Mouse (Mus musculus): ENCODE measurements around the gene Wbp2.
"Not testable (repeated sequence)": the region's sequence is repeated elsewhere in the genome, so short reads cannot be mapped to it uniquely, and the experiment has no call there.

Wbp2 gene

GRCm38 (mm10) chr11:116086258-116087193 lies at the start of gene Wbp2:
TSS of gene Wbp2 (minus strand) at chr11:116086995.
- DNase-seq (ENCODE audit: low spot score in 2 of 2), result peak; percentile 97

GRCm38 (mm10) chr11:116134171-116134570 lies 47.4 kb upstream of the Wbp2 start:
- DNase-seq (ENCODE audit: low spot score in 2 of 2), result no peak

- no peak for DNase-seq (ENCODE audit: low spot score in 2 of 2)
Observed at GRCm38 (mm10) chr11:116133497-116133896, 46.7 kb upstream of the Wbp2 start.

DNA sequence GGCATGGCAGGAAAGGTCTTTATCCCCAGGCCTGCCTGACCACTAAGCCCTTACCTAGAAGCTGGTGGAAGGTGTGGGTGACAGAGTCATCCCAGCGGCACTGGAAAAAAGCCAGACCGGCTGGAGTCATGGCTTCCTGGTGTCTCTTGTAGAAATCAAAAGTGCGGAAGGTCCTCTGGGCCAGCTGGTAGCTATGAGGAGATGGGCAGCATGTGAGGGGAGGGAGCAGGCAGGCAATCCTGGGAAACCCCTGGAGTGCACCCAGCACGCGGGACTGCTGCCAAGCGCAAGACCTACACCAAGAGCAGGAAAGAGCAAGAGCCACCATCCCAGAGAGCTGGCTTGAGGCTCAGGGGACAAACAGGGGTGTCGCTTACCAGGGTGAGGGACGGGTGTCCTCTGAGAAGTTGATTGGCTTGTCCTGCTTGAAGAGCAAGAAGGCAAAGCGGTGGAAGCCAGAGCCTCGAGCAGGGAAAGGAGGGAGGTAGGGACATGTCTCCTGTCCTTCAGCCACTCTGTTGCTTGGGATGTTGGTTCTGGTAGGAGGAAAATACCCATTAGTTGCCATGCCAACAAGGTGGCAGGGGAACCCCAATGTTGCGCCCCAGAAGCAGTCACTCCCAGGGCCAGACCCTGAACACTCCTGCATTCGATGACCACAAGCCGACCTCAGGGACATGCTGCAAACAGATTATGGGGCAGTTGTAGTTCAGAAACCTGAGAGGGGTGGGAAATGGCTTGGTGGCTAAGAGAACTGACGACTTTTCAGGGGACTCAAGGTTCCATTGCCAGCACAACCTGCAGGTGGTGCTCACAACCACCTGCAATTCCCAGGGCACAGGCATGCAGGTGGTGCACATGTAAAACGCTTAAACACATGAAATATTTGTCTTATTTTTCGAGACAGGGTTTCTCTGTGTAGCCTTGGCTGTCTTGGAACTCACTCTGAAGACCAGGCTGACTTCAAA lies 45.9 kb upstream of the Wbp2 start:
- no peak for DNase-seq (ENCODE audit: low spot score in 2 of 2)

GRCm38 (mm10) chr11:116131349-116132170 lies 44.8 kb upstream of the Wbp2 start:
- no peak for DNase-seq (ENCODE audit: low spot score in 2 of 2)

DNA sequence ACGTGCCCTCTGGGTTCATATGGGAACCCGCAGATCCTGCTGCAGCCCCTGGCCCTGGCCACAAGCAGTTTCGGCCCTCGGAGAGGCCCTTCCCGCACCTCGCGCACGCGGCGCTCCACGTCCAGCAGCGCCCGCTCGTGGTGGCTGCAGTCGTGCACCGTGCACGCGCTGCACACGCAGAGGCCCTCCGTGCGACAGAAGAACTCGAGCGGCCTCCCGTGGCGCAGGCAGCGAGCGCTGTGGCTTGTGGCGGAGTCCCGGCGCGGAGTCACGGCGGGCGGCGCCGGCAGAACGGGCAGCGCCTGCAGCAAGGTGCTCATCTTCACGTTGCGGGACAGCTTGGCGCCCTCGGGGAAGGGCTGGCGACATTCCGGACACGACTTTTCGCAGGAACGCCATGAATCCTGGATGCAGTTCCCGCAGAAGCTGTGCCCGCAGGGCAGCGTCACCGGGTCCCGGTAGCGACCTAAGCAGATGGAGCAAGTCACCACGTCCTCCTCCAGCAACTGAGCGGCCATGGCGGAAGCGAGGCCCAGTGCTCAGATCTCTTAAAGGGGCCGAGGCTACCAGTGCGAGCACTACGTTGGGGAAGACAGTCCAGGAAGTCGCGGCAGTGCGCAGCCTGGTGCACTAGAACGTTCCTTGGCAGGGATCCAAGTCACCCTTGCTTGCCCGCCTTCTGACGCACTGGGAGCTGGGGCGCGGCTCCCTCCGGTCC lies 43.9 kb upstream of the Wbp2 start, which contains the start of gene Trim65:
Gene Trim65, minus strand, starts transcription at position 641 of the 718 bp plus-strand sequence.
- peak; percentile 82 to 89 for DNase-seq (ENCODE audit: low spot score in 2 of 2)

GRCm38 (mm10) chr11:116129993-116130487 lies 43.2 kb upstream of the Wbp2 start:
- DNase-seq (ENCODE audit: low spot score in 2 of 2), result no peak

DNA sequence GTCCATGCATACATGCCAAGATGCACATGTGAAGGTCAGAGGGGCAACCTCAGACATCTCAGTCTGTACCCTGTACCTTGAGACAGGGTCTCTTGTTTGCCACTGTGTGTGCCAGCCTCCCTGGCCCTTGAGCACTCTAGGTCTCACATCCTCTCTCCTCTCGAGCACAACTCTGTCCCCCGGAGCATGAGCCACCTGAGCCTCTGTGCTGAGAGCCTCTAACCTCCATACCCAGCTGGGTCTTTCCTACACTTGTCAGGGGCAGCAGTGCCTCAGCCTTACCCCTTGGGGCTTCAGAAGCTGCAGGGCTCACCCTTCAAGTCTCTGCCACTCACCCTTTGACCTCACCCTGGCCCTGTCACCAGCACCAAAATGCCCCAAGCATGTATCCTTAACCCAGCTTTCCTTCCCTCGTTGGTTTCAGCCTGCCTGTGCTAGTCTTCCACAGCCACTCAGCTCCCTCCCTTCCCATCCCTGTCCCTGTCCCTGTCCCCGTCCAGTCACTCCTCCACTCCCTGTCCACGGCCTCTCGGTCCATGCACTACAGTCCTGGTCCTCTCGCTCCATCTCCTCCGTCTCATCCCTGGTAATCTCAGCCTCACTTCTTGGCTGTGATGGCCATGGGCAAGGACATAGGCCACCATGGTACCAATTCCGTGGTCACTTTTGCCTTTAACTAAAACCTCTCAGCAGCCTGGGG lies 42.4 kb upstream of the Wbp2 start:
- DNase-seq (ENCODE audit: low spot score in 2 of 2), result no peak

DNA sequence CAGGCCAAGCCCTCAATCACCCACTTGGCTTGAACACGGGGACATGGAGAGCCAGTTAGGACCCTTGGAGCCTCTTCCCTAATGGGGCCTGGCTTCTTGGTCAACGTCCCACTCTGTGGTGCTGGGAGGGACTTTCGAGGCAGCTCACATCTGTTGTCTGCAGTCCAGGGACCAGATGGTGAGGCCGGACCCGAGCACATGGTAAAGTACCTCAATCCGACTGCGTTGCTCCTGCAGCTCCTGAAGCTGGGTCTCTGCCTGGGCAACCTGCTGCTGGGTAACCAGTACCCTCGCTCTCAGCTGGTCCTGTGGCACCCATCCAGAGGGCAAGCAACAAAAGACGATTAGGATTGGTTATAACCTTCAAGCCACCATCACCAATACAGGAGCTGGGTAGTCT lies 41.2 kb upstream of the Wbp2 start:
- DNase-seq (ENCODE audit: low spot score in 2 of 2), result peak in 1 of 2 experiments; percentile 53

DNA sequence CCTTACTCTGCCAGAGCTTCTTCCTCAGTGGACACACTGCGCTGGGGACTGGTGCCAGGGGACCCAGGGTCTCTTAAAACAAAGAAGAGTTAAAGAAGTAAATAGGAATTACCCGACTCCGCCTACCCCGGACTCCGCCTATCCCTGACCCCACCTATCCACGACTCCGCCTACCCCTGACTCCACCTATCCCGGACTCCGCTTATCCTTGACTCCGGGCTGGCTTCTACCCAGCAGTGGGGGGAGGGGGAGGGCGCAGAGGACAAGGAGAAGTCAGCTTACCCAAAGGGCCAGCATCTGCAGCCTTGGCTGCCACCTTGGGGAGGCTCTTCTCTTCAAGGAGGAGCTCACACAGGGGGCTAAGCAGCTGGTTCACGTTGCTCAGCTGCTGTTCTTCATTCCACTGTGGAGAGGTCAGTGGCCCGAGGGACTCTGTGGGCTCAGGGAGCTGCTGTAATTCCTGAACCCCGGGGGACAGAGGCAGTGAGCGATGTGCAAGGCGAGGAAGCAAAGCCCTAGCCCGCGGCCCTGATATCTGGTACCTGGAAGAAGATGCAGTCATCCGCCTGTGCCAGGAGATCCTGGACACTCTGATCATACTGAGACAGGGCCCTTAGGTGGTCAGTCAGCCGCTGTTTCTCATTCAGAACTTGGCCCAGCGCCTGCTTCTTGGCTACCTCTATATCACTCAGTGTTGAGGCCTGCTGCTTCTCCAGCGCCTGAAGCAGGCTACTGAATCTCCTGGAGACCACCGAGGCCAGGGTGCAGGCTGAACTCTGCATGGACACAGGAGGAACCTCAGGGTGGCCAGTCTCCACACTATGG lies 40.6 kb upstream of the Wbp2 start, which contains the start of gene Trim47:
Gene Trim47, minus strand, starts transcription at position 55 of the 825 bp plus-strand sequence.
- peak; percentile 91 for DNase-seq (ENCODE audit: low spot score in 2 of 2)

GRCm38 (mm10) chr11:116126261-116126660 lies 39.5 kb upstream of the Wbp2 start:
- DNase-seq (ENCODE audit: low spot score in 2 of 2), result no peak

- DNase-seq (ENCODE audit: low spot score in 2 of 2), result not testable (repeated sequence)
Observed at GRCm38 (mm10) chr11:116121731-116122245, 35.0 kb upstream of the Wbp2 start.

DNA sequence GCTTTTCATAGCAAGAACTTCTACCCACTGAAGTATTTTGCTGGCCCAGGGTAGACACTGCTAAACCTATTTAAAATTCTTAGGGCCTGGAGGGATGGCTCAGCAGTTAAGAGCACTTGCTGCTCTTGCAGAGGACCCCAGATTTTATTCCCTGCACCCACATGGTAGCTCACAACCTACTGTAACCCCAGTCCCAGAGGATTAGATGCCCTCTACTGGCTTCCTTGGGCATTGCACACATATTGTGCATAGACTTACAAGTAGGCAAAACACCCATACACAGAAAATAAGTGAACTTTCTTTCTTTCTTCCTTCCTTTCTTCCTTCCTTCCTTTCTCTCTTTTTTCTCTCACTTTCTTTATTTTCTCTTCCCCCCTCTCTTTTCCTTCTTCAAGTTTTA lies 31.0 kb upstream of the Wbp2 start:
- DNase-seq (ENCODE audit: low spot score in 2 of 2), result no peak

- no peak for DNase-seq (ENCODE audit: low spot score in 2 of 2)
Observed at GRCm38 (mm10) chr11:116117241-116117640, 30.4 kb upstream of the Wbp2 start.

DNA sequence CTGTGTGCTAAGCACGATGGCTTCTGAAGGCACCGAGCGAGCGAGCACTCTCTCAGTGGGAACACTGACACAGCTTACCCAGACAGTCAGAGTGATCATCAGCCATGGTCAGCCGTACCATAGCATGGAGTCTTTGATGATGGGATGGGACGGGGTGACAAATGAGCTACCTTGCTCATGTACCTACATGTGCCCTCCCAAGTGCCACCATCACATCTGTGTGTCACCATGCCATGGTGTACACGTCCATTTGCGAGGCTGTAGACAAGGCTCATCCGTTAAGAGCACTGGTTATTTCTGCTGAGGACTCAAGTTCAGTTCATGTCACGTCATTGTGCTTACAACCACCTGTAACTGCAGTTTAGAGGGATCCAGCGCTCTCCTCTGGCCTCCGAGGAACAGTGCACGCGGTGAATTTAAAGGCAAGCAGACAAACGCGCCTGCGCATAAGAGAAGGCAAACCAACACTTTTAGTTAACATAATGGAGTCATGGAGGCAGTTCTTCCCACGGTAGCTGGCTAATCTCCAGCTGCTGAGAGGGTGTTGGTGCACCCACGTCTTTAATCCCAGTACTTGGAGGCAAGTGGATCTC lies 24.9 kb upstream of the Wbp2 start:
- no peak for DNase-seq (ENCODE audit: low spot score in 2 of 2)

DNA sequence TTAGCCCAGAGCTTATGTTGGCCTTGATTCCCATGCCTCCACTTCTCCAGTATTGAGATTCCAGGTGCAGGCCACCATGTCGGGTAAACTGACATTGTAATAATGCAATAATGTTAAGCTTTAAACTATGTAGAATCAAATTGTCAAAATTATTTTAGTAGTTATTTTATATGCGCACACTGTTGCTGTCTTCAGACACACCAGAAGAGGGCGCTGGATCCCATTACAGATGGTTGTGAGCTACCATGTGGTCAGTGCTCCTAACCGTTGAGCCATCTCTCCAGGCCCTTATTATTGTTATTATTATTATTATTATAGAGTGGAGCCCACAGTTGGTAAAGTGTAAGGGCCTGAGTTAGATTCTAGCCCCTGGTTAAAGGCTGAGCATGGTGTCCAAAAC lies 24.3 kb upstream of the Wbp2 start:
- no peak for DNase-seq (ENCODE audit: low spot score in 2 of 2)

GRCm38 (mm10) chr11:116110540-116110939 lies 23.7 kb upstream of the Wbp2 start:
- DNase-seq (ENCODE audit: low spot score in 2 of 2), result no peak

DNA sequence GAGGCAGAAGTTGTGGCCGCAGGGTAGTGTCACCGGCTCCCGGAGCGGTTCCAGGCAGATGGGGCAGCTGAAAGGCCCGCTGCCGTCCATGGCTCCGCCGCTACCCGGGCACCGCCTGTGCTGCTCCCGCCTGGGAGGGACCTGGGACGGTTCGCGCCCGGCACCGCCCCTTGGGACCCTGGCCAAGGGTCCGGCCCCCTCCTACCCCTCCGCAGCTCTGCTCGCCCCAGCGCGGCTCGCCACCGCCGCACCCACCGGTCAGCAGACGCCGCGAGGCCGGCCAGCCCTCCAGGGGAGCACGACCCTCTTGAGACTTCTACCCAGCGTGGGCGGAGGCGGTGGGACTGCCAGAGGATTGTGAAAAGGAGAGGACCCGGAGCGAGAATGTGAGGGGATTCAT lies 23.3 kb upstream of the Wbp2 start:
- peak; percentile 78 to 88 for DNase-seq (ENCODE audit: low spot score in 2 of 2)

Measured in urinary bladder, postnatal 4 days (tissue).